Mouse (Mus musculus) embryonic facial prominence, embryonic 11.5 days (tissue): Measurements from ENCODE around the gene Shisa2. TPM values are rescaled to one million over a fixed set of nuclear protein-coding genes. Genes with fewer than 3 reads are reported as not detected.

ENCODE experiments used
- ATAC-seq: fragments of 200-750 bp; cut with Nextera tagmentation; replicated peaks from 2 replicates; pipeline ENCODE4 v1.8.0; 2017; ENCODE audit warnings: low read depth; ENCODE audit not compliant: insufficient number of reproducible peaks, low FRiP score, low TSS enrichment
- DNase-seq: peaks from one replicate; pipeline ENCODE4 v3.0.0-alpha.2; 2015; ENCODE audit warnings: low spot score
- H3K27ac ChIP-seq: fragments of 300-500 bp; sonication (generic); replicated peaks from 2 replicates; pipeline ENCODE4 v1.5.1; 2014; ENCODE audit warnings: mild to moderate bottlenecking, low read depth, low read length, control low read depth
- H3K27me3 ChIP-seq: fragments of 300-500 bp; sonication (generic); 2 replicates; pipeline ENCODE4 v1.6.1; 2014; ENCODE audit warnings: mild to moderate bottlenecking, low read length, moderate library complexity, mixed read lengths; ENCODE audit not compliant: control insufficient read depth, insufficient read depth
- H3K36me3 ChIP-seq: fragments of 300-500 bp; sonication (generic); replicated peaks from 2 replicates; pipeline ENCODE4 v1.6.1; 2014; ENCODE audit warnings: low read depth, mild to moderate bottlenecking, low read length, moderate library complexity, mixed read lengths; ENCODE audit not compliant: control insufficient read depth, insufficient read depth
- H3K4me1 ChIP-seq: fragments of 300-500 bp; sonication (generic); 2 replicates; pipeline ENCODE4 v1.6.1; 2014; ENCODE audit warnings: low read length, mixed read lengths; ENCODE audit not compliant: control insufficient read depth, insufficient read depth
- H3K4me2 ChIP-seq: fragments of 300-500 bp; sonication (generic); 2 replicates; pipeline ENCODE4 v1.6.1; 2014; ENCODE audit warnings: low read depth, mild to moderate bottlenecking, control low read depth, low read length, moderate library complexity
- H3K4me3 ChIP-seq: fragments of 300-500 bp; sonication (generic); 2 replicates; pipeline ENCODE4 v1.5.1; 2014; ENCODE audit warnings: low read depth, low read length, control low read depth
- H3K9ac ChIP-seq: fragments of 300-500 bp; sonication (generic); replicated peaks from 2 replicates; pipeline ENCODE4 v1.6.1; 2014; ENCODE audit warnings: mild to moderate bottlenecking, control low read depth, low read length
- H3K9me3 ChIP-seq: fragments of 300-500 bp; sonication (generic); replicated peaks from 2 replicates; pipeline ENCODE4 v1.6.1; 2016; ENCODE audit warnings: mild to moderate bottlenecking, low read length, inconsistent platforms, mixed read lengths; ENCODE audit not compliant: control insufficient read depth
- WGBS: fragments of 180-500 bp; shearing (Covaris S2); extraction: QIAGEN DNeasy Blood & Tissue Kit; methylation state at CpG from one replicate; pipeline ENCODE4 v1.1.7; 2014; 5-methylcytosine and 5-hydroxymethylcytosine counted together
- polyA plus RNA-seq: library from polyadenylated mRNA; unstranded; fragments of >200 nt; fragmentation: Nextera tagmentation; extraction: Ambion mirVana; gene quantifications from 2 replicates; pipeline ENCODE4 v1.2.1, GENCODE M21; 2014

Shisa2 gene
- polyA plus RNA-seq, 1 experiment from 2014 or later, result 35.4 TPM

DNA sequence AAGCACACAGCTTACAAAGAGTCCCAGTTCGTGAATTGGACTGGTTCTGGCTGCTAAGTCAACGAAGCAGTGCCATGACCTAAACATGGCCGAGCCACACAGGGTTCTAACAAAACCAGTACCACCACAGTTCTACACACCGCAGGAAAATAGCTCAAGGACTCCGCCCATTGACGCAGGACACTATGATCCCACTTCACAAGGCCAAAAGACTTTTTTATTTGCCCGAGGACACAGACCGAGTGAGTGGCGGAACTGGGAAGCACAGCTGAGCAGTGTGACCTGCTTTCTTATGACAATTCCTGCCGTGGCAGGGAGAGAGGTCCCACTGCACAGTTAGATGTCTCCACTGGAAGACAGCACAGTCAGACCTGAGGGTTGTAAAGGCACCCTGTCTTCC lies 23.5 kb downstream of the Shisa2 start:
- Histone ChIP-seq H3K4me2 (no peak overlapping the region), H3K9ac (no peak overlapping the region), H3K27me3 (no peaks in the 10 kb centered on the region), H3K27ac (no peak overlapping the region), H3K4me1 (no peaks in the 10 kb centered on the region; the same call in 1 of the 2 replicates), H3K36me3 (no peaks in the 10 kb centered on the region), H3K9me3 (no peaks in the 10 kb centered on the region), H3K4me3 (no peak overlapping the region)
- ATAC-seq (no peak), DNase-seq (no peak)
- WGBS, result 81% methylated on average over 10 of the region's 10 CpGs

DNA sequence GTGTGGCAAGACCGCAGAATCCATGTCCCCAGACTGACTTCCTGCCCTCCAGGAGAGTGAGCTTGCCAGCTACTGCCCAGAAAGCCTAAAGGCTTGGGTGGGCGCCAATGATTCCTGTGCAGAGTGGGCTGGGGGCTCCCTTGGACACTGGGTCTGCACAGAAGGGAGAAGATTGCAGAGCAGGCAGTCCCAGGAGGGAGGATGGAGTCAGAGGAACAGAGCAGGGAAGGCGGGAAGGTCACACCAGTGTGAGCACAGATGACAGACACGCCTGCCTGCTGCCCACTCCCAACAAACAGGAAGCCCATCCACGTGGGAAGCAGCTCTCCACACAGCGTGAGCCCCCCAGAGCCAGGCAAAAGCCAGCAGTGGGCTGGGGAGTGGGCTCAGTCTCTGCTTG lies 24.2 kb downstream of the Shisa2 start:
- Histone ChIP-seq H3K36me3 (no peaks in the 10 kb centered on the region), H3K4me1 (no peaks in the 10 kb centered on the region; the same call in 1 of the 2 replicates), H3K9ac (no peak overlapping the region), H3K4me3 (no peak overlapping the region), H3K9me3 (no peaks in the 10 kb centered on the region), H3K4me2 (no peak overlapping the region), H3K27me3 (no peaks in the 10 kb centered on the region), H3K27ac (no peak overlapping the region)
- DNase-seq (no peak), ATAC-seq (no peak)
- 65% methylated on average over 6 of the region's 6 CpGs for WGBS

DNA sequence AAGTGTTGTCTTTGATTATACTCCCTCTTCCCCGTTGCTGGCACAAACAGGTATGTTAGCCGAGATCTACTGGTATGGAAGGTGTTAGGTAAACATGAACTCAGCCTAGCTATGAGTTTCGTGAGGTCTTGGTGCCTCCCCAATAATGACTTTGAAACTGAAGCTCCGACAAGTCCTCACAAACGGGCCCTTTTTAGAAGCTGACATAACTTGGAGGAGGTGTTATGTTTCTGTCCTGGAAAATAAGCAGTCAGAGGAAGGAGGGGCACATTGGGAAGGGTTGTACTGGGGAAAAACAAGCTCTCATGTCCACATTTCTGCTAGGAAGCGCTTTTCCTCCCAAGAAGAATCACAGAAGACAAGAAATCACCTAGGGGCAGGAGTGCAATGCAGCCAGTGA lies 31.5 kb downstream of the Shisa2 start:
- WGBS, result 64% methylated on average over 6 of the region's 6 CpGs
- no peaks in the 10 kb centered on the region for H3K9me3 ChIP-seq
- no peak overlapping the region for H3K4me2 ChIP-seq
- H3K4me1 ChIP-seq, result no peaks in the 10 kb centered on the region
- ATAC-seq (no peak), DNase-seq (no peak)
- H3K27ac ChIP-seq, result no peak overlapping the region
- no peaks in the 10 kb centered on the region for H3K27me3 ChIP-seq
- H3K4me3 ChIP-seq, result no peak overlapping the region
- H3K9ac ChIP-seq, result no peak overlapping the region
- no peaks in the 10 kb centered on the region for H3K36me3 ChIP-seq

DNA sequence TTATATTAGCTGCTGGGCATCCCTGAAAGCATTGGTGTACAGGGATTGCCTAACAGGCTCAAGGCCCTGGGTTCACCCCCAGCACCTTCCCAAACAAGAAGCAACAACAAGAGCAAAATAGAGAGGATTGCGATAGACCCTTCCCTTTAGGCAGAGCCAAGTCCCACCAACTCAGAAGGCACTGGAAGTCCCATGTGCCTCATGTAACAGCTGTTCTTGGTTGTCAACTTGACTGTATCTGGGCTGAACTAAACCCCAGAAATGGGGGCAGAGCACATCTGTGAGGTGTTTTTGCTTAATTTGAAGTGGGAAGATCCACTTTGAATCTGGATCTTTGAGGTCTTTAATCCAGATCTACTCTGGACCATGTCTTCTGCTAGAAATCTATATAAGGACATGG lies 32.0 kb downstream of the Shisa2 start:
- H3K4me3 ChIP-seq, result no peak overlapping the region
- H3K27me3 ChIP-seq, result no peaks in the 10 kb centered on the region
- H3K9ac ChIP-seq, result no peak overlapping the region
- H3K27ac ChIP-seq, result no peak overlapping the region
- no peaks in the 10 kb centered on the region for H3K36me3 ChIP-seq
- H3K9me3 ChIP-seq, result no peaks in the 10 kb centered on the region
- DNase-seq, result no peak
- WGBS, result 88% methylated on average over 1 of the region's 1 CpGs
- H3K4me2 ChIP-seq, result no peak overlapping the region
- ATAC-seq, result no peak
- H3K4me1 ChIP-seq, result no peaks in the 10 kb centered on the region

DNA sequence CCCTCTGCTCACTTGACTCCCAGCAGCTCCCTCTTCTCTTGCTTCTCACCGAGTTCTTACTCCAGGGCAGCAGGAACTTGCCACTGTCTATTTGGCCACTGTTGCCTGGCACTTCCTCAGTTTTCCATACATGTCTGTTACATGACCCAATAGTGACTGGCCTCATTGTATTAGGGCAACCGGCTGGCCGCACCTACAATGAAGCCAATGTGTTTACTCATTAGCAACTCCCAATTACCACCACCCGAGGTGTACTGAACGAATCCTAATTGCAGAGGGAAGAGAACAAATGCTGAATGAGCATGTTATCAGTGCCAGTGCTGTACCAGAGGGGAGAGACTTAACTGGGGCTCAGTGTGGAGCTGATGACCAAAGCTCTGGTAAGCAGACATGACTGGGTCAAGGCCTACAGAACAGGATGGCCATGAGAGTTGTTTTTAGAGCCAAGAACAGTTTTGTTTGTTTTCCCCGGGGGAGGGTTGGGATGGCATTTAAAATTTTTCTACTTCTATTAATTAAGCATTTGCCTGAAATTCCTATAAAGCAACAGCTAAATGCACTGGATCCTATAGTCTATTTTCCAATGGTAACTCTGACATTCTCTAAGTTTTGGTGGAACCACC lies 47.9 kb downstream of the Shisa2 start:
- Histone ChIP-seq H3K36me3 (no peaks in the 10 kb centered on the region), H3K4me2 (no peak overlapping the region), H3K27ac (no peak overlapping the region), H3K9me3 (no peaks in the 10 kb centered on the region), H3K27me3 (no peaks in the 10 kb centered on the region), H3K4me3 (no peak overlapping the region), H3K9ac (no peak overlapping the region), H3K4me1 (peaks cover 6% of the 10 kb centered on the region)
- 86% methylated on average over 6 of the region's 6 CpGs for WGBS
- no peak for ATAC-seq
- no peak for DNase-seq

DNA sequence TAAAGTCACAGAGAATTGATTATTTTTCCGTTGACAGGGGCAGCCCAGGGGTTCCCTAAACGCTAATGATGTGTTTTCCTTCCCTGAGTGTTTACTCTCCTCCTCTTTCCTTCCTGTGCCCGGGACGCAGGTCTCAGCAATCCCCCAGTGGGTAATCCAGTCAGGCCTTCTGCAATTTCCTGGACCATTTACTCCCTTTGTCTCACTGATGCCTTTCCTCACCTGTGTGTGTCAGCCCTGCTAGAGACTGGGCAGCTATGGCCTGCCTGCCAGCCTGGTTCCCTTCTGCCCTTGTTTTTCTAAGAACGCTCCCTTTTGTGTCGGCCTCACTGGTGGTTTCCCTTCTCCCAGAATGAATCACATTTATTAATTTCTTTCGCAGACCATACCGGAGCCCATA lies 49.4 kb downstream of the Shisa2 start:
- Histone ChIP-seq H3K4me1 (peaks cover 6% of the 10 kb centered on the region), H3K4me2 (no peak overlapping the region), H3K4me3 (no peak overlapping the region), H3K36me3 (no peaks in the 10 kb centered on the region), H3K9me3 (no peaks in the 10 kb centered on the region), H3K27ac (no peak overlapping the region), H3K27me3 (no peaks in the 10 kb centered on the region), H3K9ac (peak overlapping the region; percentile 29; the same call in 1 of the 2 replicates)
- ATAC-seq (no peak), DNase-seq (no peak)
- 25% methylated on average over 8 of the region's 8 CpGs for WGBS

DNA sequence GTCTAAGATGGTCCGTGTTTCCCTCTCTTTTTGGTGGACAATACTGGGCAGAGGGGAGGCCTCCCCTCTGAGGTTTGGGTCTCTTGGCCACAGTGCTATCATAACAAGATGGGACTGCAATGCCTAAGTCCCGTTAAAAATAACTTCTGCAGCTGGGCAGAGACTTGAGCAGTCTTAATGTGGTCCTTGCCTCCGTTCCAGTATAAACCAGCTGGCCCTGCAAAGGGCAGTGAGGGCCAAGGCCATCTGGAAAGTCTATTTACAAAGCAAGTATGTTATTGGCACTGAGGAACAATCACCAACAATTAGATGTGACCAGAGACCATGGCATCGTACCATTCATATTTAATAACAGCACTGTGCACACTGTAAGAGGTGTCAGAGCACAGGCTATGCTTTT lies 50.2 kb downstream of the Shisa2 start:
- Histone ChIP-seq H3K27ac (no peak overlapping the region), H3K27me3 (no peaks in the 10 kb centered on the region), H3K9me3 (no peaks in the 10 kb centered on the region), H3K4me2 (no peak overlapping the region), H3K4me3 (no peak overlapping the region), H3K9ac (no peak overlapping the region), H3K4me1 (peaks cover 6% of the 10 kb centered on the region), H3K36me3 (no peaks in the 10 kb centered on the region)
- WGBS, result 77% methylated on average over 4 of the region's 4 CpGs
- ATAC-seq (no peak), DNase-seq (no peak)

DNA sequence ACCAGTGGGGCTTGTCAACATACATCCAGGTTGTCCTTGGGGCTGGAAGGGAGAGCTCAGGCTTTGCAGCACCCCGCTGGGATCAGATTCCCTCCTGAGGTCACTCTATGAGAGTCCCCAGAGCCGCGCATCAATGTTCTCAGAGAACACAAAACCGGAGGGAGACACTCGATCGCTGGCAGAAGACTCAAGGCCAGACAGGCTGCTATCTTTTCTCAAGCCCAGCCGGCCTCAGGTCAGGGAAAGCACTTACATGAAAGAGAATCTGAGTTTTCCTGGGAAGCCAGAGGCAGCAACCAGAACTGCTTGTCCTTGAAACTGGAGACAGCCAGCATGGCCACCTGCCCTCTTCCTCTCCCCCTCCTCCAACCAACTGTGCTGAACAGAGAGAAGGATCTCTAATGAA lies 52.5 kb downstream of the Shisa2 start:
- 58% methylated on average over 7 of the region's 7 CpGs for WGBS
- H3K4me2 ChIP-seq, result no peak overlapping the region
- H3K4me3 ChIP-seq, result no peak overlapping the region
- H3K9me3 ChIP-seq, result no peaks in the 10 kb centered on the region
- ATAC-seq (no peak; the same call in 1 of the 2 replicates), DNase-seq (no peak)
- no peak overlapping the region for H3K9ac ChIP-seq
- H3K4me1 ChIP-seq, result peaks cover 6% of the 10 kb centered on the region
- H3K27me3 ChIP-seq, result no peaks in the 10 kb centered on the region
- H3K36me3 ChIP-seq, result no peaks in the 10 kb centered on the region
- no peak overlapping the region for H3K27ac ChIP-seq
